Mouse (Mus musculus): ENCODE measurements around the gene B3galt6. TPM values are rescaled to one million over a fixed set of nuclear protein-coding genes. Genes with fewer than 3 reads are reported as not detected.

B3galt6 gene
- total RNA-seq (2023) = 2.3 to 2.6 TPM (median 2.6 TPM) in 4 replicates

DNA sequence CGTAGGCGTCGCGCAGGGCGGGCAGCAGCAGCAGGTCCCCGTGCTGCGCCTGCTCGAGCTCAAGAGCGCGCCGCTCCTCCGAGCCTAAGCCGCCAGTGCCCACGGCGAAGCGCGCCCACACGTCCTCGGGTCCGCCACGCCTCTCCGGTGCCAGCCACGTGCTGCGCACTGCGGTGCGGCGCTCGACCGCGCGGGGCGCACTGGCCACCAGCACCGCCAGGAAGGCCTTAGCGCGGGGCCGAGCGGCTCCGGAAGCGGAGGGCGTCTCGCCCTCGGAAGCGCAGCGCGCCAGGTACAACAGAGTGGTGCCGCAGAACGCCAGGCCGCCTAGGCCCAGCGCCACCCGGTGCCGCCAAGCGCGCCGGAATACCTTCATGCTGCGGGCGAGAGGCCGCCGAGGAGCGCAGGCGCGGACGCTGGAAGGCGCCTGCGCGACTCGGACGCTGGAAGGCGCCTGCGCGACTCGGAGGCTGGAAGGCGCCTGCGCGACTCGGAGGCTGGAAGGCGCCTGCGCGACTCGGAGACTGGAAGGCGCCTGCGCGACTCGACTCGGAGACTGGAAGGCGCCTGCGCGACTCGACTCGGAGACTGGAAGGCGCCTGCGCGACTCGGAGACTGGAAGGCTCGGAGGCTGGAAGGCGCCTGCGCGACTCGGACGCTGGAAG lies at the start of gene B3galt6, which contains the start of gene Sdf4:
B3galt6 (minus strand) TSS at position 409 of the 665 bp plus-strand sequence.
Sdf4 (plus strand) TSS at position 632 of the 665 bp plus-strand sequence.

DNA sequence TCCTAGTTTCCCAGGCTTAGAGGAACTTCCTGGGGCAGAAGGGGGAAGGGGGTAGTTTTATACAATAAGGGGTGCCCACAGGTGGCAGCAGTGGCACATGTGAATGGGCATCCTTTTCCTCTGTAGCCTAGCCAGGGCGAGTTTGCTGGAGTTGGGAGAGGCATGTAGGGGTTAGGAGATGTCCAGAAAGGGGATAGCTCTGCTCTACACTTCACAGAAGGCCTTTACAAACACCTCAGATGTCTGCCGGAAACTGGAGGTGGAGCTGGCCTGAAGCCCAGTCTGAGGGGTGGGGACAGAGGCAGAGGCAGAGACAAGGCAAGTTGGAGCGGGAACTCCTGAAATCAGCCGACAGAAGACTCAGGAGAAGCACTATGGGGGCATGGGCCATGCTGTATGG lies 33.6 kb upstream of the B3galt6 start, which contains the start of gene Tnfrsf18:
Tnfrsf18 (plus strand) TSS at position 152 of the 400 bp plus-strand sequence.

DNA sequence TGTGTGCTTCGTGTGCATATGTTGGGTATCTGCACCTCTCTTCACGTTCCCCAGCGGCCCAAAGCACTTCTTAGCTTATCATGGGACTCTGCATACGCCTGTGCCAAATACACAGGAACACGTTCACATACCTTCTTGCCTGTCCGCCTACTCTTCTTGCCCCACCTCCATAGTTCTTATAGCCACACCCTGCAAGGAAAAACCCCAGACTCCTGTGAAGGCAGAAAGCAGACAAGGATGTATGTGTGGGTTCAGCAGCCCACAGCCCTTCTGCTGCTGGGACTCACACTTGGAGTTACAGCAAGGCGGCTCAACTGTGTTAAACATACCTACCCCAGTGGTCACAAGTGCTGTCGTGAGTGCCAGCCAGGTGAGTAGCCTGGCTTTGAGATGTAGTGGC lies 21.2 kb upstream of the B3galt6 start, which contains the start of gene Tnfrsf4:
Tnfrsf4 (plus strand) TSS at position 207 of the 400 bp plus-strand sequence.

DNA sequence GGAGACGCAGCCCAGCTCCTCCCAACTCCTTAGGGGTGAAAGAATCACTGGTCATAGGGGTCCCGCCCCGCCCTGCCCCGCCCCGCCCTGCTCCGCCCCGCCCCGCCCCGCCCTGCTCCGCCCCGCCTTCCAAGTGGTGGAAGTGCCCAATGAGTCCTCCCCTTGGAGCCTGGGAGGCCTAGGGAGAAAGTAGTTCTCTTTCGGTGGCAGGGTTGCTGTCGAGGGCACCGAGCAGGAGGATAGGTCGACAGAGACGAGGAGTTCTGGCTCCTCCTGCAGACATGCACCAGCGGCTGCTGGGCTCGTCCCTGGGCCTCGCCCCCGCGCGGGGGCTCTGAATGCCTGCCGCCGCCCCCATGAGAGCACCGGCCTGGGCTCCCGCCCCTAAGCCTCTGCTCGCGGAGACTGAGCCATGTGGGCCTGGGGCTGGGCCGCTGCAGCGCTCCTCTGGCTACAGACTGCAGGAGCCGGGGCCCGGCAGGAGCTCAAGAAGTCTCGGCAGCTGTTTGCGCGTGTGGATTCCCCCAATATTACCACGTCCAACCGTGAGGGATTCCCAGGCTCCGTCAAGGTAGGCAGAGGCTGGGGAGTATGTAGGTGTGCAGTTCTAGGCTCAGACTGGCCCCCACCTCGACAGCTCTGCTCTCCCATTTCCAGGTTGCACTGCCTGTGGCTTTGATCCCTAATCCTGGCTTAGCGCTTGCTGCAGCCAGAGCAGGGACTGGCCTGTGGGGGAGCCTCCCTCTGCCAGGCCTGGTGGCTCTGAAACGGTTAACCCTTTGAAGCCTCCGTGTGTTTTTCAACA lies 30.1 kb downstream of the B3galt6 start, which contains the start of gene C1qtnf12:
C1qtnf12 (plus strand) TSS at position 152 of the 805 bp plus-strand sequence.

DNA sequence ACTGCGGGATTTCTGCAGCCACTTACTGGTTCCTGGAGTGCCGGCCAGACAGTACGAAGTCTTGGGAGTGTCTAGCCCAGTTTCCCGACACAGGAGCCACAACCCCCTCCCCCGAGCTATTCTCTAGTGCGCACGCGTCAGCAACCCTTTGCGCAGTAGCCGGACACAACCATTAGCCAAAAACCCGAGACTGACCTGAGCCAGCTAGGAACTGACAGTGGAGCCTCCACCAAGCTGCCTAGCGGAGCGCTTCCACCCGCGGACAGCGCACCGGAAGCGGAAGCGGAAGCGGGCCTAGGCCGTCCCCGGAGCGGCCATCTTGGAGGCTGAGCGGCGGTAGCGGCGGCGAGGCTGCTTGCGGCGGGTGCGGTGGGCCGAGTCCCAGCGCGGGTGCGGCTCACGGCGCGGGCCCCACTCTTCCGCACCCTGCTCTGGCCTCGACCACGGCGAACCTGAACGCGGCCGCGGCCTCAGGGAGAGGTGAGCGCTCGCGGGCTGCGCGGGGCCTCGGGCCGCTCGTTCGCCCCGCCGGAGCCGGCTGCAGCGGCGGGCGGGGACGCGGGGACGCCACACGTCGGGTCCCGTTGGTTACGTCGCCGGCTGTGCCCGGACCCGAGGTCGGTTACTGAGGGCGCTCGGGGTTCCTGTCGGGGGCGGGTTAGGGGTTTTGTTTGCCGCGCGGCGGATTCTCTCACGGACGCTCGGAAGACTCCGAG lies 48.8 kb downstream of the B3galt6 start, which contains the start of gene Ube2j2:
Ube2j2 (plus strand) TSS at position 298 of the 716 bp plus-strand sequence.

Other genes with a start within 250 kb of the B3galt6 start
- 43.7 to 60.2 TPM (median 50.2 TPM) in 4 replicates for gene Atad3a, start 231.6 kb downstream of the B3galt6 start, total RNA-seq (2023)
- gene Vwa1, start 218.0 kb downstream of the B3galt6 start, total RNA-seq (2023) = 0.14 TPM in 1 of 4 replicates, not detected in the others
- not detected in 4 replicates for gene Tmem88b, start 206.8 kb downstream of the B3galt6 start, total RNA-seq (2023)
- not detected in 4 replicates for gene Ankrd65, start 202.2 kb downstream of the B3galt6 start, total RNA-seq (2023)
- gene Mrpl20, start 189.8 kb downstream of the B3galt6 start, total RNA-seq (2023) = 33.6 to 45.8 TPM (median 44.3 TPM) in 4 replicates
- gene Ccnl2, start 180.2 kb downstream of the B3galt6 start, total RNA-seq (2023) = 218 to 240 TPM (median 224 TPM) in 4 replicates
- gene Aurkaip1, start 161.4 kb downstream of the B3galt6 start, total RNA-seq (2023) = 68.9 to 81.9 TPM (median 72.2 TPM) in 4 replicates
- gene Mxra8, start 153.0 kb downstream of the B3galt6 start, total RNA-seq (2023) = 7.0 to 12.1 TPM (median 9.7 TPM) in 4 replicates
- 70.4 to 73.0 TPM (median 71.2 TPM) in 4 replicates for gene Dvl1, start 145.2 kb downstream of the B3galt6 start, total RNA-seq (2023)
- 0.47 to 1.2 TPM (median 1.0 TPM) in 4 replicates for gene Tas1r3, start 129.3 kb downstream of the B3galt6 start, total RNA-seq (2023)
- 8.7 to 10.9 TPM (median 9.2 TPM) in 4 replicates for gene Cptp, start 123.2 kb downstream of the B3galt6 start, total RNA-seq (2023)
- gene Ints11, start 123.1 kb downstream of the B3galt6 start, total RNA-seq (2023) = 40.8 to 62.5 TPM (median 53.3 TPM) in 4 replicates
- gene Pusl1, start 100.9 kb downstream of the B3galt6 start, total RNA-seq (2023) = 20.2 to 29.6 TPM (median 25.4 TPM) in 4 replicates
- gene Acap3, start 100.8 kb downstream of the B3galt6 start, total RNA-seq (2023) = 56.9 to 83.6 TPM (median 66.9 TPM) in 4 replicates
- gene Ube2j2, start 48.8 kb downstream of the B3galt6 start, total RNA-seq (2023) = 108 to 126 TPM (median 115 TPM) in 4 replicates
- 1.3 to 4.5 TPM (median 2.2 TPM) in 4 replicates for gene C1qtnf12, start 30.3 kb downstream of the B3galt6 start, total RNA-seq (2023)
- 113 to 137 TPM (median 123 TPM) in 4 replicates for gene Sdf4, start 223 bp upstream of the B3galt6 start, total RNA-seq (2023)
- gene Tnfrsf4, start 21.2 kb upstream of the B3galt6 start, total RNA-seq (2023) = 7.1 to 10.8 TPM (median 9.4 TPM) in 4 replicates
- 11.4 to 20.8 TPM (median 16.6 TPM) in 4 replicates for gene Tnfrsf18, start 33.5 kb upstream of the B3galt6 start, total RNA-seq (2023)
- gene Ttll10, start 66.8 kb upstream of the B3galt6 start, total RNA-seq (2023) = not detected in 4 replicates
- 52.8 to 58.1 TPM (median 55.8 TPM) in 4 replicates for gene 9430015G10Rik, start 117.3 kb upstream of the B3galt6 start, total RNA-seq (2023)
- gene Rnf223, start 137.9 kb upstream of the B3galt6 start, total RNA-seq (2023) = 0.45 to 1.2 TPM (median 0.82 TPM) in 4 replicates
- 2.0 to 4.2 TPM (median 3.2 TPM) in 4 replicates for gene Agrn, start 204.8 kb upstream of the B3galt6 start, total RNA-seq (2023)
- gene Isg15, start 208.2 kb upstream of the B3galt6 start, total RNA-seq (2023) = 4.2 to 9.6 TPM (median 6.1 TPM) in 4 replicates
- gene AW011738, start 210.7 kb upstream of the B3galt6 start, total RNA-seq (2023) = 10.1 to 11.5 TPM (median 10.2 TPM) in 4 replicates
- 0.18 to 0.24 TPM (median 0.21 TPM) in 4 replicates for gene Perm1, start 223.2 kb upstream of the B3galt6 start, total RNA-seq (2023)
- gene Plekhn1, start 242.2 kb upstream of the B3galt6 start, total RNA-seq (2023) = 37.6 to 41.1 TPM (median 38.6 TPM) in 4 replicates
- 94.5 to 98.7 TPM (median 97.8 TPM) in 4 replicates for gene Noc2l, start 243.4 kb upstream of the B3galt6 start, total RNA-seq (2023)